Mouse (Mus musculus): Measurements from ENCODE around the gene Chst13.
A peak's percentile ranks its signal among the peaks of the same experiment; 100 is the strongest.

Gene Chst13

DNA sequence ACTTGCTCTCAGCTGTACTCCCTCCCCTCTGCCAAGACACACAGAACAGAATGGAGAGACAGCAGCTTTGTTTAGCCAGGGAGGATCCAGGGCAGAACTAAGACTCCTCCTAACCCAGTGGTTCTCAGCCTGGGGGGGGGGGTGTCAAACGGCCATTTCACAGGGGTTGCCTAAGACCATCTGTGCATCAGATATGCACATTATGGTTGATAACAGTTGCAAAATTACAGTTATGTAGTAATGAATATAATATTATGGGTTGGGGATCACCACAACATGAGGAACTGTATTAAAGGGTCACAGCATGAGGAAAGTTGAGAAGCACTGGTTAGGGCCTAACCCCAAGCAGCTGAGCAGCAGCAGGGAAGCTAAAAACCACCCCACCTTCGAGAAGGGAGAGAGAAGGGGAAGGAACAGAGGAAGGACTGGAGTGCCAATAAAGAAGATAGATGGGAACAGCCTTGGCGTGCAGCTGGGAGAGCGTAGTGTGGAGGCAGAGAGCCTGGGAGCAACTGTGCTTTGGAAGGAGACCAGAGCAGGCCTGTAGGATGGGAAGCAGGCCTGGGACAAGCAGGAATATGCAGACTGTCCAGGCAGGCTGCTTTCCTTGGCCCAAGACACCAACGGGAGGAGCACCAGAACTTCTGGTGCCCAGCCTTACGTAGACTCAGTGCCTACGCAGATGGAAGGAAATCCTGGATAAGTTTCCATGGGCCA is 5.4 kb downstream of the Chst13 start:
- DNase-seq (ENCODE audit: low spot score), result no peak

DNA sequence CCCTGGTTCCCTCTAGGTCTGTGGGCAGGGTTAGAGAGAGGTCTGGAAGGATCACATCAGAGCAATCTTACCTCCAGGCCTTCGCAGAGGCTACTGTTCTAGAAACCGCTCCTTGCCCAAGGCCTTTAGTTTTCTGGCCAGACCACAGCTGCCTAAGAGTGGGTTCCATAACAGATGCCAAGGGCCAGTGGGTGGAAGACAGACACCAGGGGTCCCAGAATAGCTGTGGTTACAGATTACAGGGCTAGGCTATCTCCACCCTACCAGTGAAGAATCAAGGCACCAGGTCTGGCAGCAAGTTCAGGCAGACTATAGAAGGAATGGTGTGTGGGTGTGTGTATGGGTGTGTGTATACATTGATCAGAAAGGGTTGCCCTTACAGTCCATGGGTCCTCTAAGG is 6.0 kb downstream of the Chst13 start:
- no peak for DNase-seq (ENCODE audit: low spot score)

DNA sequence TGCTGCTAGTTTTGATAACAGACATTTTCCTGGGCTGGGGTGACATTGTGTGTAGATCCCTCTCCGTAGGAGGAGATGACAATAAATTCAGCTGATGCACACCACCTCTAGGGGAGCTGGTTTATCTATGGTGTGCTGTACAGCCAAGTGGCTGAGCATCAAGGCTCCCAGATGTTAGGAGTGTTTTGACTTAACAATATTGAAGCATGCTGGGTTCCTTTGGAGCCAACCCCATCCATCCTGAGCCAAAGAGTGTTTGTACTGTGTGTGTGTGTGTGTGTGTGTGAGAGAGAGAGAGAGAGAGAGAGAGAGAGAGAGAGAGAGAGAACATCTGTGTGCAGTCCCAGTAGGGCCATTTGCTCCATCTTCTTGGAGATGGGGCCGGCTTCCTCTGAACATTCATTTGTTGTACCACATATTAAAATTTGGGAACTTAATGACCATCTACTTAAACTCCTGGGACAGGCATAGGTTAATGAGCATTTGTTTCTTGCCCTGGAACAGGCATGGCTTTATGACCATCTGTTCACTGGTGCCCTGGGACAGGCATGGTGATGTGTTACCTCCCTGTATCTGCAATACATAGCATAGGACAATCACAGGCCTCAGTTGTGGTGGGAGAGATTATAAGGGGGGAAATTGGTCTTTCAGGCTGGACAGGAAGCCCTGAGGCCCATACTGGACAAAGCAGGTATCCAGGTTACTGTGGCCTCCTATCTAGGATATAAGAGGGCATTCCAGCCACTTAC is 7.3 kb downstream of the Chst13 start:
- DNase-seq (ENCODE audit: low spot score), result no peak

DNA sequence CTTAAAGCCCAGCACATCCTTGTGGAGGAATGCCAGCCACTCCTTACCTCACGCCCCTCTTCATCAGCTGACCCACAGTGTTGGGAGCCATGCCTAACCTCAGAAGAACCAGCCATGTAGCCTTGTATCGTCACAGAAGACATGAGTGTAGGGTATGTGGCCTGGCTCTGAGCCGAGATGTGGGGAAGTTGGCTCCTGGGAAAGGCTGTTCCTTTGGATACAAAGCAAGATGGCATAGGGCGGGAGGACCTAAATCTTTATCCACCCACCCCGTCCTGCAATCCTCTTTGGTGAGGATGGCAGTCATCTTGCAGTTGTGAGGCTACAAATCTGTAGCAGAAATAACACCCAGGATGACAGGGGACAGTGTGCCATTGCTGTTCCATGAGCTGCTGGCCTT is 9.0 kb downstream of the Chst13 start:
- DNase-seq (ENCODE audit: low spot score), result peak; percentile 5

DNA sequence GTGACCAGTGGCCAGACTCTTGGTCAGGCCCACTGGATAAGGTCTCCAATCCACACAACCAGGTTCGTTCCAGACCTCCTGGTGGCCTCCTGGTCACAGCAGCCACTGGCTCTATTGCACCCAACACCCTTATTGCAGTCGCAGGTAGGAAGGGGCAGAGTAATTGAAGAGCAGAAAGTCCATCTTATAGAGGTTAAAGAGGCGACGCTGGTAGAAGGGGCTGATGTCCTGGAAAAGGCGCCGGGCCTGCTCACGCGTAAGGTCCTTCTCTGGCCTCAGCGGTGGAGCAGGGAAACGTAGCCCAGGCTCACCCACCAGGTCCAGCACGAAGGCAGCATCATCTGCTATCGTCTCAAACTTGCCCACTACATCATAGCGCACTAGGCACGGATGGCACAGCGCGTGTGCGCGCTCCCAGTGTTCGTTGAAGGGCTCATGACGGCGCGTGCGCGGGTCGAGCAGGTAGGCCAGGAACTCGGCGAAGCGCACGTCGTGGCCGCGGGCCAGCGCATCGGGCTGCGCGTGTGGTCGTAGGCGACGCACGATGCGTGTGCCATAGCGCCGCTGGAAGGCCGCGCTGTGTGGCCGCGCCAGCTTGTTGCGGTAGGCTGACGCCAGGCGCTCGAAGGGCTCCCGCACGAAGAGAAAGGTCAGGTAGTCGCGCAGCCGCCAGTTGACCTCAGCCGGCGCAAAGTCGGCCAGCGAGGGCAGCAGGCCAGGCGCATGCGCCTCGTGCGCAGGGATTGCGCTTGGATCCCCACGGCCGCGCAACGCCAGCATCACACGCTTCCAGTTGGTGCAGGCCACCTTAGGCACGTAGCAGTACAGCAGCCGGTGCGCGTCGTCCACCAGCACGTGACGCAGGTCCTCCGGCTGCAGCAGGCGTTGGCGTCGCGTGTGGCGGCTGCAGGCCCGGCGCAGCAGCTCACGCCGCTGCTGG is 15.9 kb downstream of the Chst13 start:
- DNase-seq (ENCODE audit: low spot score), result no peak

DNA sequence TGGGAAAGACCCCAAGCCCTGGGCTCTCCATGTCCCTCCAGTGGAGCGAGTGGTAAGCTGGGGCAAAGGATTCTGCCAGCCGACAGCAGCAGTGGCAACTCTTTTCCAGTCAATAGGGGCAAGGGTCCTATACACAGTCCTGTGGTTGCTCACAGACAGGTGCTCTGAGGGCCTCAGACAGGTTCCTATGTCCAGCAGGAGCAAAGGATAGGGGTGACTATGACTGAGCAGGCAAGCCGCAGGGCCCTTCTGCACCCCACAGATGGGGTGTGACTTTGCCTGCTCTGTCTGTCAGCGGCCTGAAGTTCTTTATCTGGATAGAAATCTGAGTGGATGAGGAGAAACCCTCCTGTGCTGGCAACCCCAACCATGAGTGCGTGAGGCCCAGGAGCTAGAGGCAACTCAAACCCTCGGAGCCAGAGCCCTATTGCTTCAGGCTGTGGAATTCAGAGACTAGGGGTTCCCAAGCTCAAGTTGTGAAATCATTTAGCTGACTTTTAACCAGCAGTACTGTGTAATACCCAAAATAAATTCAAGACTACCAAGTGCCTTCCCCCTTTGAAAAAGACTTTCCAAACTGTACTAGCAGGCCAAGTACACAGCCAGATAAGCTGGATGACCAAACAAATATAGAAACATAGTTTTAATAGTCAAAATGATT is 18.5 kb downstream of the Chst13 start:
- no peak for DNase-seq (ENCODE audit: low spot score)

DNA sequence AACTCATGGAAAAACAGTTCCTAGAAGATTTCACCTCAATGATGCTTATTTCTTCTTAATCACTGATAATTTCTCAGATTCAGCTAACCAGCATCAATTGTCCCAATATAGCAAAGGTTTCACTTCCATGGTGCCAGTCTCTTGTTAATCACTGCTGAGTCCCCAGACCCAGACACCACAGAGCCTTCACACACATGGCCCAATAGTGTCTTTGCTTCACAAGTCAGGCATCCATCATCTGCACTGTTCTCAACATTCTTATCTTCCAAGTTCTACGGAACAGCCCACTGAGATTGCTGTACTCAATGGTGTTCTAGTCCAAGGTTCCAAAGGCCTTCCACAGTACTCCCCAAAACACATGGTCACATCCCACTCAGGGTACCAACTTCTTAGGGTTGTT is 24.1 kb downstream of the Chst13 start, which contains the start of gene BC048671:
Gene BC048671 (plus strand): TSS at position 301 of the 400 bp plus-strand sequence.
- DNase-seq (ENCODE audit: low spot score), result no peak

DNA sequence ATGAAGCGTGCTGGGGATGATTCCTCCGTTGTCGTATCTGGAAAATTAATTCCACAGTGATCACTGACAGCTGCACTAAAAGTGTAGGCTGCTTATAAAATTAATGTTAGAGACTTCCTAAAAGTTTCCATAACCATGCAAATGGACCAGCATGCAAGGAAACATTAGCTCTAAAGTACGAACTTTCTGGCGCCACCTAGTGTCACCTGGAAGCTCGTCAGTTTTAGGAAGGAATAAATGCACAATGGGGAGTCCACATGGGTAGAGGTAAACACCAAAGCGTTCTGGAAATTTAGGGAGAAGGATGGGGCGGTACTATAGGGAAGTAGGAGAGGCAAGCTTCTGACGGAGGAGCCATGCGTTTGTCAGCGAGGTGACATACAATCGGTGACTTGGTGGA is 36.7 kb downstream of the Chst13 start:
- DNase-seq (ENCODE audit: low spot score), result no peak
